Mouse (Mus musculus) E14TG2a.4 (cell line): ENCODE measurements at regions not wholly inside any gene's neighbourhood (a gene's known extent, or its start where the extent isn't known, plus 50 kb on each side); places are given as distances from the start of the nearest gene placed in this dataset.

Experiments used
- CTCF ChIP-seq: conservative IDR thresholded peaks from 2 replicates; pipeline ENCODE4 v1.5.1; 2014; ENCODE audit warnings: low read length
- NANOG ChIP-seq: IDR thresholded peaks from 2 replicates; pipeline ENCODE4 v1.6.1; 2014; ENCODE audit warnings: borderline replicate concordance, low read length, mixed read lengths
- POU5F1 ChIP-seq: IDR thresholded peaks from 2 replicates; pipeline ENCODE4 v1.6.1; 2014; ENCODE audit warnings: low read length, borderline replicate concordance

DNA sequence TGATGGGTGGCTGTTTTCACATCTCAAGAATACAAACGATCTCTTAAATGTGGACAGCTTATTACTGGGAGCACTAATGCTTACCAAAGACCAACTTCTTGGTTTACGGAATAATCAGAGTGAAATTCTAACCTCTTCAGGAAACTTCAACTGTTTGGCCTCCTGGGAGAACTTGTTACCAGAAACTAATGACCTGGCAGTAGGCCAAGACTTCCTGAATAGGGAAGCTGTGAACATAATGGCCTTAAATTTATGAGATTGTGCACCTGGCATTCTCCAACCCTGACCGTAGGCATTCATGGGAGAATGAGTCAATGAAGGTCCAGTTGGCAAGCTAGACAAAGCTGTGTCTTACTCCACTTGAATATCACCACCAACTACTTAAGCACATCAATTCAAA lies 160.8 kb upstream of the Fbxl4 start:
- TF ChIP-seq CTCF (no peak), NANOG (no peak), POU5F1 (no peak)
